In genomic region chr8:93059185-93059584, GRCm38 (mm10) we compare ENCODE assay signal across 10 mouse cellular contexts. TPM values are rescaled to one million over a fixed set of nuclear protein-coding genes. Genes with fewer than 3 reads are reported as not detected.
DNase-seq lines count a peak whose midpoint lies in the region; ATAC-seq and TF ChIP-seq lines count a peak whose summit lies in the region.
"Had no signal": no experiment of that assay in that cellular context is flagged by ENCODE, and none has a peak within 500 bp of the region (broad histone marks: within the 10 kb centered on the region; RNA-seq: fewer than 3 reads in every experiment).

No protein-coding gene starts in this region.

- 16% methylated on average over 2 of the region's 2 CpGs for whole genome bisulfite sequencing in kidney, embryonic 15.5 days
- 16% methylated on average over 2 of the region's 2 CpGs for WGBS in liver, embryonic 14.5 days (ENCODE audit: insufficient replicate concordance)

- no peaks in the 10 kb centered on the region for H3K36me3 ChIP-seq in kidney, embryonic 15.5 days
- H3K36me3 ChIP-seq in liver, embryonic 14.5 days (replicated peaks; ENCODE audit: control insufficient read depth, insufficient read depth, low read depth) = no peaks in the 10 kb centered on the region
- H3K36me3 ChIP-seq: embryonic facial prominence, embryonic 15.5 days had no signal

- no peak overlapping the region for H3K4me2 ChIP-seq in kidney, embryonic 15.5 days
- H3K4me2 ChIP-seq in liver, embryonic 14.5 days (ENCODE audit: low read depth) = no peak overlapping the region
- H3K4me2 ChIP-seq: embryonic facial prominence, embryonic 15.5 days had no signal

- 0 out of 2 replicates have a peak, but pooled peaks have one; percentile 46 for ATAC-seq in kidney, embryonic 15.5 days (replicated peaks; ENCODE audit: low FRiP score)
- ATAC-seq in liver, embryonic 14.5 days (ENCODE audit: insufficient read depth) = no peak

- peak; percentile 61 to 75 for DNase-seq in left cerebral cortex, adult 18-20 months (ENCODE audit: low spot score in 2 of 2)
- no peak for DNase-seq in left cerebral cortex, adult 11 months (ENCODE audit: low spot score)
- peak; percentile 32 for DNase-seq in adrenal gland, adult 2 months
- peak; percentile 73 for DNase-seq in embryo, embryonic 11 days
- no peak for DNase-seq in liver, embryonic 14.5 days (ENCODE audit: low read depth in 3 of 3, low spot score in 3 of 3)
- DNase-seq in right cerebral cortex, postnatal 25 days = peak; percentile 40
- no peak for DNase-seq in thymus, postnatal 25 days

- peak; percentile 56 for TF ChIP-seq CTCF in liver, embryonic 14.5 days (IDR thresholded peaks at IDR 0.05; ENCODE audit: low read depth)

- no peaks in the 10 kb centered on the region for H3K9me3 ChIP-seq in kidney, embryonic 15.5 days (replicated peaks)
- no peaks in the 10 kb centered on the region for H3K9me3 ChIP-seq in liver, embryonic 14.5 days (ENCODE audit: control insufficient read depth, low read length)
- H3K9me3 ChIP-seq: embryonic facial prominence, embryonic 15.5 days; megakaryocyte, embryonic 14.5 days had no signal

- TF ChIP-seq EP300 in liver, embryonic 14.5 days (IDR thresholded peaks at IDR 0.05; ENCODE audit: low read depth) = no peak

- no peak overlapping the region for H3K9ac ChIP-seq in kidney, embryonic 15.5 days
- no peak overlapping the region for H3K9ac ChIP-seq in liver, embryonic 14.5 days (replicated peaks)
- H3K9ac ChIP-seq: embryonic facial prominence, embryonic 15.5 days had no signal

- no peak overlapping the region for H3K4me3 ChIP-seq in kidney, embryonic 15.5 days (replicated peaks)
- H3K4me3 ChIP-seq in liver, embryonic 14.5 days (ENCODE audit: insufficient read depth in 1 of 2, low read depth in 2 of 2, low read length in 2 of 2) = no peak overlapping the region
- H3K4me3 ChIP-seq: embryonic facial prominence, embryonic 15.5 days; megakaryocyte, embryonic 14.5 days had no signal

- 0 out of 2 replicates have a peak, but pooled peaks cover 7% of the 10 kb centered on the region for H3K27me3 ChIP-seq in kidney, embryonic 15.5 days
- H3K27me3 ChIP-seq in liver, embryonic 14.5 days (ENCODE audit: control insufficient read depth, insufficient read depth, low read length) = no peaks in the 10 kb centered on the region
- H3K27me3 ChIP-seq: embryonic facial prominence, embryonic 15.5 days; megakaryocyte, embryonic 14.5 days had no signal

- H3K27ac ChIP-seq in kidney, embryonic 15.5 days = no peak overlapping the region
- H3K27ac ChIP-seq in liver, embryonic 14.5 days = no peak overlapping the region
- H3K27ac ChIP-seq: embryonic facial prominence, embryonic 15.5 days had no signal

- no peaks in the 10 kb centered on the region for H3K4me1 ChIP-seq in kidney, embryonic 15.5 days
- no peaks in the 10 kb centered on the region for H3K4me1 ChIP-seq in liver, embryonic 14.5 days (replicated peaks; ENCODE audit: control insufficient read depth in 2 of 2, insufficient read depth in 2 of 2, low read length in 1 of 2)
- H3K4me1 ChIP-seq: embryonic facial prominence, embryonic 15.5 days; megakaryocyte, embryonic 14.5 days had no signal

RNA-seq across cellular contexts. Expression of gene Ces1a, which starts 11.2 kb away (rescaled TPM):
- total RNA-seq in left cerebral cortex, adult 18-20 months (2021) = under 1 TPM; 0.23 to 0.40 TPM
- not detected for total RNA-seq in adrenal gland, adult 2 months (2021)
- not detected in 2 replicates for polyA plus RNA-seq in adrenal gland, adult 2 months (2012; rRNA removed)
- polyA plus RNA-seq in kidney, embryonic 15.5 days (2015; fragmentation: Nextera tagmentation; extraction: Ambion mirVana) = not detected in 2 replicates
- not detected in 2 replicates for polyA plus RNA-seq in liver, embryonic 14.5 days (2012; rRNA removed)
- polyA plus RNA-seq in liver, embryonic 14.5 days (2014; fragmentation: Nextera tagmentation; extraction: Ambion mirVana) = not detected in 2 replicates

RNA-seq across cellular contexts. Expression of gene Ces1b, which starts 20.6 kb away (rescaled TPM):
- total RNA-seq in left cerebral cortex, adult 18-20 months (2021) = not detected
- under 1 TPM in 1 of 2 experiments, not detected in 1; 0.81 TPM for total RNA-seq in adrenal gland, adult 2 months (2021)
- not detected in 2 replicates for polyA plus RNA-seq in adrenal gland, adult 2 months (2012; rRNA removed)
- not detected in 2 replicates for polyA plus RNA-seq in kidney, embryonic 15.5 days (2015; fragmentation: Nextera tagmentation; extraction: Ambion mirVana)
- not detected in 2 replicates for polyA plus RNA-seq in liver, embryonic 14.5 days (2012; rRNA removed)
- not detected in 2 replicates for polyA plus RNA-seq in liver, embryonic 14.5 days (2014; fragmentation: Nextera tagmentation; extraction: Ambion mirVana)

Comparison
In these comparisons a context has a peak if more than half of its experiments do, and no peak if none do; other contexts are left out.
1. DNase-seq: peak in left cerebral cortex, adult 18-20 months (2 of 2), adrenal gland, adult 2 months (single experiment), embryo, embryonic 11 days (single experiment) and right cerebral cortex, postnatal 25 days (single experiment); none in left cerebral cortex, adult 11 months (single experiment), liver, embryonic 14.5 days (0 of 3) and thymus, postnatal 25 days (single experiment).